Mouse (Mus musculus): ENCODE data around the gene Olfr474. TPM values are rescaled to one million over a fixed set of nuclear protein-coding genes. Genes with fewer than 3 reads are reported as not detected.
"Not testable (repeated sequence)": the region's sequence is repeated elsewhere in the genome, so short reads cannot be mapped to it uniquely, and the experiment has no call there.

The Olfr474 gene
- not detected in 2 replicates for polyA plus RNA-seq (2014; fragmentation: Nextera tagmentation; extraction: Ambion mirVana)

GRCm38 (mm10) chr7:107954343-107954742 is at the start of gene Olfr474:
Gene Olfr474, plus strand, starts transcription at chr7:107954643.
- Histone ChIP-seq H3K27me3 (ENCODE audit: control insufficient read depth, insufficient read depth, low read length) (no peaks in the 10 kb centered on the region), H3K36me3 (ENCODE audit: control insufficient read depth, insufficient read depth, low read length) (no peaks in the 10 kb centered on the region), H3K27ac (ENCODE audit: low read depth, low read length) (no peak within 1 kb of the TSS), H3K9me3 (ENCODE audit: control insufficient read depth, low read length) (no peaks in the 10 kb centered on the region), H3K4me2 (replicated peaks; ENCODE audit: low read depth, low read length) (no peak within 1 kb of the TSS), H3K9ac (ENCODE audit: low read depth, low read length) (no peak within 1 kb of the TSS), H3K4me3 (ENCODE audit: low read depth, low read length) (no peak within 1 kb of the TSS), H3K4me1 (replicated peaks; ENCODE audit: control insufficient read depth, insufficient read depth, low read length) (no peaks in the 10 kb centered on the region)
- DNase-seq (ENCODE audit: low spot score) (no peak), ATAC-seq (ENCODE audit: low FRiP score) (no peak)
- 95% methylated on average over 1 of the region's 1 CpGs for WGBS

- WGBS = 96% methylated on average over 1 of the region's 1 CpGs
- ATAC-seq (ENCODE audit: low FRiP score) (no peak), DNase-seq (ENCODE audit: low spot score) (no peak)
- no peaks in the 10 kb centered on the region for H3K36me3 ChIP-seq (ENCODE audit: control insufficient read depth, insufficient read depth, low read length)
- no peak within 1 kb of the TSS for H3K9ac ChIP-seq (ENCODE audit: low read depth, low read length)
- no peak within 1 kb of the TSS for H3K4me3 ChIP-seq (ENCODE audit: low read depth, low read length)
- no peaks in the 10 kb centered on the region for H3K9me3 ChIP-seq (ENCODE audit: control insufficient read depth, low read length)
- no peak within 1 kb of the TSS for H3K4me2 ChIP-seq (replicated peaks; ENCODE audit: low read depth, low read length)
- H3K27ac ChIP-seq (ENCODE audit: low read depth, low read length) = no peak within 1 kb of the TSS
- no peaks in the 10 kb centered on the region for H3K27me3 ChIP-seq (ENCODE audit: control insufficient read depth, insufficient read depth, low read length)
- H3K4me1 ChIP-seq (replicated peaks; ENCODE audit: control insufficient read depth, insufficient read depth, low read length) = no peaks in the 10 kb centered on the region
These were observed 24.3 kb upstream of the Olfr474 start, which contains the start of gene Olfr473 for GRCm38 (mm10) chr7:107930146-107930545. Gene Olfr473, plus strand, starts transcription at chr7:107930446.

- WGBS = 97% methylated on average over 12 of the region's 12 CpGs
- not testable (repeated sequence) for H3K9ac ChIP-seq (ENCODE audit: low read depth, low read length); ATAC-seq (ENCODE audit: low FRiP score)
These were observed 1.9 kb upstream of the Olfr474 start for GRCm38 (mm10) chr7:107952539-107952938.

GRCm38 (mm10) chr7:107964503-107964902 is 10.1 kb downstream of the Olfr474 start, which contains the start of gene Olfr476:
Gene Olfr476, plus strand, starts transcription at chr7:107964803.
- no peak for ATAC-seq (ENCODE audit: low FRiP score)
- WGBS = 65% methylated on average over 1 of the region's 1 CpGs

More at GRCm38 (mm10) chr7:107952539-107952938, 1.9 kb upstream of the Olfr474 start:
- H3K4me2 ChIP-seq (replicated peaks; ENCODE audit: low read depth, low read length); H3K4me1 ChIP-seq (replicated peaks; ENCODE audit: control insufficient read depth, insufficient read depth, low read length); H3K27ac ChIP-seq (ENCODE audit: low read depth, low read length); H3K36me3 ChIP-seq (ENCODE audit: control insufficient read depth, insufficient read depth, low read length); H3K27me3 ChIP-seq (ENCODE audit: control insufficient read depth, insufficient read depth, low read length); DNase-seq (ENCODE audit: low spot score); H3K4me3 ChIP-seq (ENCODE audit: low read depth, low read length); H3K9me3 ChIP-seq (ENCODE audit: control insufficient read depth, low read length): not testable (repeated sequence)

GRCm38 (mm10) chr7:107986393-107986792 is 31.9 kb downstream of the Olfr474 start, which contains the start of gene Olfr477:
Gene Olfr477, plus strand, starts transcription at chr7:107986693.
- Histone ChIP-seq H3K27me3 (ENCODE audit: control insufficient read depth, insufficient read depth, low read length) (no peaks in the 10 kb centered on the region), H3K4me3 (ENCODE audit: low read depth, low read length) (no peak within 1 kb of the TSS), H3K9ac (ENCODE audit: low read depth, low read length) (no peak within 1 kb of the TSS), H3K4me2 (replicated peaks; ENCODE audit: low read depth, low read length) (no peak within 1 kb of the TSS), H3K4me1 (replicated peaks; ENCODE audit: control insufficient read depth, insufficient read depth, low read length) (no peaks in the 10 kb centered on the region), H3K9me3 (ENCODE audit: control insufficient read depth, low read length) (no peaks in the 10 kb centered on the region), H3K27ac (ENCODE audit: low read depth, low read length) (no peak within 1 kb of the TSS), H3K36me3 (ENCODE audit: control insufficient read depth, insufficient read depth, low read length) (no peaks in the 10 kb centered on the region)
- WGBS = 80% methylated on average over 2 of the region's 2 CpGs
- ATAC-seq (ENCODE audit: low FRiP score) = no peak
- no peak for DNase-seq (ENCODE audit: low spot score)

More at GRCm38 (mm10) chr7:107964503-107964902, 10.1 kb downstream of the Olfr474 start, which contains the start of gene Olfr476:
- no peaks in the 10 kb centered on the region for H3K9me3 ChIP-seq (ENCODE audit: control insufficient read depth, low read length)
- H3K27me3 ChIP-seq (ENCODE audit: control insufficient read depth, insufficient read depth, low read length) = no peaks in the 10 kb centered on the region
- no peak within 1 kb of the TSS for H3K4me2 ChIP-seq (replicated peaks; ENCODE audit: low read depth, low read length)
- no peak within 1 kb of the TSS for H3K4me3 ChIP-seq (ENCODE audit: low read depth, low read length)
- no peak within 1 kb of the TSS for H3K9ac ChIP-seq (ENCODE audit: low read depth, low read length)
- H3K27ac ChIP-seq (ENCODE audit: low read depth, low read length) = no peak within 1 kb of the TSS
- no peaks in the 10 kb centered on the region for H3K36me3 ChIP-seq (ENCODE audit: control insufficient read depth, insufficient read depth, low read length)
- H3K4me1 ChIP-seq (replicated peaks; ENCODE audit: control insufficient read depth, insufficient read depth, low read length) = no peaks in the 10 kb centered on the region
- DNase-seq (ENCODE audit: low spot score) = no peak

Other genes with a start within 250 kb of the Olfr474 start
- 0.14 and 0.24 TPM in 2 replicates for gene Cyb5r2, start 196.6 kb upstream of the Olfr474 start, polyA plus RNA-seq (2014; fragmentation: Nextera tagmentation; extraction: Ambion mirVana)
- not detected in 2 replicates for gene Ovch2, start 153.4 kb upstream of the Olfr474 start, polyA plus RNA-seq (2014; fragmentation: Nextera tagmentation; extraction: Ambion mirVana)
- gene Olfr467, start 142.4 kb upstream of the Olfr474 start, polyA plus RNA-seq (2014; fragmentation: Nextera tagmentation; extraction: Ambion mirVana) = not detected in 2 replicates
- not detected in 2 replicates for gene Olfr469, start 129.1 kb upstream of the Olfr474 start, polyA plus RNA-seq (2014; fragmentation: Nextera tagmentation; extraction: Ambion mirVana)
- gene Olfr470, start 107.2 kb upstream of the Olfr474 start, polyA plus RNA-seq (2014; fragmentation: Nextera tagmentation; extraction: Ambion mirVana) = not detected in 2 replicates
- not detected in 2 replicates for gene Olfr472, start 56.7 kb upstream of the Olfr474 start, polyA plus RNA-seq (2014; fragmentation: Nextera tagmentation; extraction: Ambion mirVana)
- gene Olfr473, start 24.2 kb upstream of the Olfr474 start, polyA plus RNA-seq (2014; fragmentation: Nextera tagmentation; extraction: Ambion mirVana) = not detected in 2 replicates
- gene Olfr476, start 10.2 kb downstream of the Olfr474 start, polyA plus RNA-seq (2014; fragmentation: Nextera tagmentation; extraction: Ambion mirVana) = not detected in 2 replicates
- not detected in 2 replicates for gene Olfr477, start 32.0 kb downstream of the Olfr474 start, polyA plus RNA-seq (2014; fragmentation: Nextera tagmentation; extraction: Ambion mirVana)
- not detected in 2 replicates for gene Olfr478, start 79.3 kb downstream of the Olfr474 start, polyA plus RNA-seq (2014; fragmentation: Nextera tagmentation; extraction: Ambion mirVana)
- not detected in 2 replicates for gene Olfr479, start 96.0 kb downstream of the Olfr474 start, polyA plus RNA-seq (2014; fragmentation: Nextera tagmentation; extraction: Ambion mirVana)
- gene Olfr480, start 112.7 kb downstream of the Olfr474 start, polyA plus RNA-seq (2014; fragmentation: Nextera tagmentation; extraction: Ambion mirVana) = not detected in 2 replicates
- not detected in 2 replicates for gene Olfr481, start 125.2 kb downstream of the Olfr474 start, polyA plus RNA-seq (2014; fragmentation: Nextera tagmentation; extraction: Ambion mirVana)
- gene Olfr482, start 142.9 kb downstream of the Olfr474 start, polyA plus RNA-seq (2014; fragmentation: Nextera tagmentation; extraction: Ambion mirVana) = 0.07 TPM in 1 of 2 replicates, not detected in the other
- gene Olfr483, start 146.2 kb downstream of the Olfr474 start, polyA plus RNA-seq (2014; fragmentation: Nextera tagmentation; extraction: Ambion mirVana) = not detected in 2 replicates
- gene Olfr484, start 172.8 kb downstream of the Olfr474 start, polyA plus RNA-seq (2014; fragmentation: Nextera tagmentation; extraction: Ambion mirVana) = not detected in 2 replicates
- not detected in 2 replicates for gene Olfr485, start 205.2 kb downstream of the Olfr474 start, polyA plus RNA-seq (2014; fragmentation: Nextera tagmentation; extraction: Ambion mirVana)
- not detected in 2 replicates for gene Olfr486, start 218.1 kb downstream of the Olfr474 start, polyA plus RNA-seq (2014; fragmentation: Nextera tagmentation; extraction: Ambion mirVana)

Data from hindbrain, embryonic 11.5 days (tissue).